Mouse (Mus musculus) bone marrow macrophage, adult 2 months (primary cell): ENCODE measurements at regions not wholly inside any gene's neighbourhood (a gene's known extent, or its start where the extent isn't known, plus 50 kb on each side); places are given as distances from the start of the nearest gene placed in this dataset.

Experiments
- CTCF ChIP-seq: IDR thresholded peaks from 2 replicates; pipeline ENCODE4 v1.5.1; 2012; ENCODE audit warnings: low read depth, mild to moderate bottlenecking, low read length, moderate library complexity
- POLR2A ChIP-seq: IDR thresholded peaks from 2 replicates; pipeline ENCODE4 v1.6.1; 2012; ENCODE audit warnings: mild to moderate bottlenecking, low read depth, low read length, borderline replicate concordance

DNA sequence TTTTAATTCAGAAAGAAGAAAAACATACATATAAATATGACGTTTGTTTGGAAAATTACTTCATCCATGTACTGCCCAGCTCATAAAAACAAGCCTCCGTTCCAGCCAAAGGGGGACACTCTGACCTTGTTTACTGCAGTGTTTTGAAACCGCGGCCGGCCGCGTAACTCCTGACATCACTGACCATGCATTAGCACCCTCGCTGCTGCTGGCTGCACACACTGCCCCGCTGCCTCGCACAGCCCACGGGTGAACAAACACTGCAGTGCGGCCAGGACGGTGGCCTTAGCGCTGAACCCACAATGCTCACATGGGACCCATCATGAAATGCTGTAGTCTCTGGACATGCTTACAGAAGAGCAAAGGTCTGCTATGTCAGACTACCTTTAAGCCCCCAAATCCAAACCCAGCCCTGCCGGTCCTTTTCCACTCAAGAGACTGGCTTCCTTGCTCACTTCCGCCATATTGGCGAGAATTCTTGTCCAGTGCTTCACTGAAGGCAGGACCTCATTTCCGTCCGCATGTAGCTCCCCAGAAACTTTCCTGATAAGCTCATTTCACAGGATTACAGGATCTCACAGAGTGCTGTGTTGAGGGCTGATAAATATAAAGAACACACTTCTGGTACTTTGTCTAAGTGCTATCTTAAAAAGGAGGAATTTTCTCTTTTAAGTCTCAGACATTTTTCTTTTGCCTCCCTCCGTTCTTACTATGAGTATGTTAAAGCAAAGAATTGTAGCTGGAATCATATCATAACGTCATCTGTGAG lies 154.9 kb upstream of the Klf14 start:
- no peak for TF ChIP-seq POLR2A
- no peak for TF ChIP-seq CTCF
